Comparison of ENCODE assay signal across 10 mouse cellular contexts in genomic region chr13:32852539-32852938, GRCm38 (mm10). TPM values are rescaled to one million over a fixed set of nuclear protein-coding genes. Genes with fewer than 3 reads are reported as not detected.
"Had no signal": no experiment of that assay in that cellular context is flagged by ENCODE, and none has a peak within 500 bp of the region (broad histone marks: within the 10 kb centered on the region; RNA-seq: fewer than 3 reads in every experiment).

No protein-coding gene starts in this region.

- H3K4me3 ChIP-seq: hindbrain, embryonic 13.5 days; layer of hippocampus, adult 2 months; limb, embryonic 12.5 days; neural tube, embryonic 13.5 days had no signal

- H3K9ac ChIP-seq: hindbrain, embryonic 13.5 days; limb, embryonic 12.5 days; liver, embryonic 14.5 days; neural tube, embryonic 13.5 days had no signal

- H3K36me3 ChIP-seq: hindbrain, embryonic 13.5 days; limb, embryonic 12.5 days; neural tube, embryonic 13.5 days had no signal

- H3K27ac ChIP-seq: hindbrain, embryonic 13.5 days; layer of hippocampus, adult 2 months; limb, embryonic 12.5 days; liver, embryonic 14.5 days; neural tube, embryonic 13.5 days had no signal

- H3K4me1 ChIP-seq: hindbrain, embryonic 13.5 days; neural tube, embryonic 13.5 days had no signal

- H3K27me3 ChIP-seq: hindbrain, embryonic 13.5 days; limb, embryonic 12.5 days; neural tube, embryonic 13.5 days had no signal

- H3K4me2 ChIP-seq: hindbrain, embryonic 13.5 days; limb, embryonic 12.5 days; neural tube, embryonic 13.5 days had no signal

- H3K9me3 ChIP-seq: hindbrain, embryonic 13.5 days; limb, embryonic 12.5 days; neural tube, embryonic 13.5 days had no signal

RNA-seq across cellular contexts. Expression of gene Serpinb1c, which starts 45.5 kb away (rescaled TPM):
- polyA plus RNA-seq: hindbrain, embryonic 13.5 days; intestine, embryonic 14.5 days; kidney, embryonic 14.5 days; limb, embryonic 12.5 days; lung, adult 2 months; neural tube, embryonic 13.5 days; stomach, embryonic 16.5 days had no signal

RNA-seq across cellular contexts. Expression of gene D930007J09Rik, which starts 49.9 kb away (rescaled TPM):
- polyA plus RNA-seq: hindbrain, embryonic 13.5 days; intestine, embryonic 14.5 days; kidney, embryonic 14.5 days; limb, embryonic 12.5 days; liver, embryonic 14.5 days; lung, adult 2 months; lung, postnatal 0 days; neural tube, embryonic 13.5 days; stomach, embryonic 16.5 days had no signal
